Mouse (Mus musculus): ENCODE measurements at regions not wholly inside any gene's neighbourhood (a gene's known extent, or its start where the extent isn't known, plus 50 kb on each side); places are given as distances from the start of the nearest gene placed in this dataset.
A peak's percentile ranks its signal among the peaks of the same experiment; 100 is the strongest.

GRCm38 (mm10) chr7:67877587-67877986 lies 75.0 kb upstream of the Igf1r start:
- Histone ChIP-seq H3K9me3 (ENCODE audit: control insufficient read depth, insufficient read depth, low read depth, low read length) (no peaks in the 10 kb centered on the region), H3K4me3 (ENCODE audit: insufficient read depth in 1 of 2, low read depth in 1 of 2, low read length in 2 of 2, poor library complexity in 1 of 2, severe bottlenecking in 1 of 2) (no peak overlapping the region), H3K36me3 (ENCODE audit: control insufficient read depth, insufficient read depth, low read length, poor library complexity, severe bottlenecking) (no peaks in the 10 kb centered on the region), H3K27ac (ENCODE audit: insufficient read depth, low read depth, low read length, poor library complexity, severe bottlenecking) (no peak overlapping the region), H3K9ac (ENCODE audit: insufficient read depth, low read depth, low read length, poor library complexity, severe bottlenecking) (no peak overlapping the region), H3K4me1 (ENCODE audit: control insufficient read depth in 2 of 2, insufficient read depth in 2 of 2, low read length in 2 of 2, poor library complexity in 1 of 2) (peaks cover 2 to 10% of the 10 kb centered on the region in 2 experiments; a peak in 2 of 4 replicates)
- in situ Hi-C loops (cut with MboI; ENCODE audit: low sequenced_read_pairs in 2 of 2, unreplicated experiment in 2 of 2): no loop called here
- no peak for DNase-seq (ENCODE audit: low read depth, low spot score)
- TF ChIP-seq ZC3H11A (IDR thresholded peaks at IDR 0.05; ENCODE audit: borderline replicate concordance, low read depth, low read length) (no peak), MAFK (IDR thresholded peaks at IDR 0.05; ENCODE audit: insufficient read depth, low read depth, low read length) (no peak), ZNF384 (IDR thresholded peaks at IDR 0.05; ENCODE audit: low read depth, low read length) (no peak), CHD2 (IDR thresholded peaks at IDR 0.05; ENCODE audit: low read depth, low read length) (no peak), HCFC1 (IDR thresholded peaks at IDR 0.05; ENCODE audit: borderline replicate concordance, insufficient read depth, low read length) (no peak)

GRCm38 (mm10) chr7:67854080-67855022 lies 94.8 kb upstream of the Synm start:
- Histone ChIP-seq H3K36me3 (ENCODE audit: control insufficient read depth, insufficient read depth, low read length, poor library complexity, severe bottlenecking) (no peaks in the 10 kb centered on the region), H3K4me3 (ENCODE audit: insufficient read depth in 1 of 2, low read depth in 1 of 2, low read length in 2 of 2, poor library complexity in 1 of 2, severe bottlenecking in 1 of 2) (no peak overlapping the region), H3K9me3 (ENCODE audit: control insufficient read depth, insufficient read depth, low read depth, low read length) (no peaks in the 10 kb centered on the region), H3K27ac (ENCODE audit: insufficient read depth, low read depth, low read length, poor library complexity, severe bottlenecking) (no peak overlapping the region), H3K9ac (ENCODE audit: insufficient read depth, low read depth, low read length, poor library complexity, severe bottlenecking) (no peak overlapping the region), H3K4me1 (ENCODE audit: control insufficient read depth in 2 of 2, insufficient read depth in 2 of 2, low read length in 2 of 2, poor library complexity in 1 of 2) (peaks cover 0 to 5% of the 10 kb centered on the region in 2 experiments; a peak in 1 of 4 replicates)
- in situ Hi-C loops (cut with MboI; ENCODE audit: low sequenced_read_pairs in 2 of 2, unreplicated experiment in 2 of 2): no loop called here
- TF ChIP-seq ZC3H11A (IDR thresholded peaks at IDR 0.05; ENCODE audit: borderline replicate concordance, low read depth, low read length) (no peak), HCFC1 (IDR thresholded peaks at IDR 0.05; ENCODE audit: borderline replicate concordance, insufficient read depth, low read length) (no peak)
- DNase-seq (ENCODE audit: low read depth, low spot score): no peak

DNA sequence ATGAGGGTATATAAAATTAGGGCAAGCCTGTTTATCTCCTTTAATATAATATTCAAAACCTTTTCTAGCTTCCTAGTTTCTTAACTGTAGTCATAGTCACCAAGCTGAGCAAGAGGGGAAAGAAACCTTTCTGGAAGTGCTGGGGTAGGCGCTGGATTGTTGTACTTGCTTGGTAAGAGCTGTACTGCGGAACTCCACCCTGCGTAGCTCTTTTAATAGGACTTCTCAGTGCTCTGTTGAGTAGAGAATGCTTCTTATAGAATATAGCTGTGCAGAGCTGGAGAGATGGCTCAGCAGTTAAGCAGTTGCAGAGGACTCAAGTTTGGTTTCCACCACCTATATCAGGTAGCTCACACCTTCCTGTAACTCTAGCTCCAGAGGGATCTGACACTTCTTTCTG lies 93.3 kb upstream of the Synm start:
- DNase-seq (ENCODE audit: low read depth, low spot score): no peak
- Histone ChIP-seq H3K27ac (ENCODE audit: insufficient read depth, low read depth, low read length, poor library complexity, severe bottlenecking) (no peak overlapping the region), H3K9ac (ENCODE audit: insufficient read depth, low read depth, low read length, poor library complexity, severe bottlenecking) (no peak overlapping the region), H3K4me3 (ENCODE audit: insufficient read depth in 1 of 2, low read depth in 1 of 2, low read length in 2 of 2, poor library complexity in 1 of 2, severe bottlenecking in 1 of 2) (no peak overlapping the region), H3K36me3 (ENCODE audit: control insufficient read depth, insufficient read depth, low read length, poor library complexity, severe bottlenecking) (no peaks in the 10 kb centered on the region), H3K4me1 (ENCODE audit: control insufficient read depth in 2 of 2, insufficient read depth in 2 of 2, low read length in 2 of 2, poor library complexity in 1 of 2) (peaks cover 0 to 13% of the 10 kb centered on the region in 2 experiments; a peak in 1 of 4 replicates), H3K9me3 (ENCODE audit: control insufficient read depth, insufficient read depth, low read depth, low read length) (no peaks in the 10 kb centered on the region)
- TF ChIP-seq HCFC1 (IDR thresholded peaks at IDR 0.05; ENCODE audit: borderline replicate concordance, insufficient read depth, low read length): no peak
- in situ Hi-C loops (cut with MboI; ENCODE audit: low sequenced_read_pairs in 2 of 2, unreplicated experiment in 2 of 2): no loop called here

GRCm38 (mm10) chr7:67849509-67849862 lies 89.9 kb upstream of the Synm start:
- no peak for TF ChIP-seq ZC3H11A (IDR thresholded peaks at IDR 0.05; ENCODE audit: borderline replicate concordance, low read depth, low read length)
- TF ChIP-seq HCFC1 (IDR thresholded peaks at IDR 0.05; ENCODE audit: borderline replicate concordance, insufficient read depth, low read length): no peak
- no peak for TF ChIP-seq MAFK (IDR thresholded peaks at IDR 0.05; ENCODE audit: insufficient read depth, low read depth, low read length)
- TF ChIP-seq CHD2 (IDR thresholded peaks at IDR 0.05; ENCODE audit: low read depth, low read length): no peak
- TF ChIP-seq ZNF384 (IDR thresholded peaks at IDR 0.05; ENCODE audit: low read depth, low read length): no peak
- DNase-seq (ENCODE audit: low read depth, low spot score): no peak
- peak overlapping the region; percentile 47 to 54 for H3K4me3 ChIP-seq (ENCODE audit: insufficient read depth in 1 of 2, low read depth in 1 of 2, low read length in 2 of 2, poor library complexity in 1 of 2, severe bottlenecking in 1 of 2)
- H3K36me3 ChIP-seq (ENCODE audit: control insufficient read depth, insufficient read depth, low read length, poor library complexity, severe bottlenecking): no peaks in the 10 kb centered on the region
- peak overlapping the region; percentile 44; the same call in 1 of the 2 replicates for H3K9ac ChIP-seq (ENCODE audit: insufficient read depth, low read depth, low read length, poor library complexity, severe bottlenecking)
- no peaks in the 10 kb centered on the region for H3K9me3 ChIP-seq (ENCODE audit: control insufficient read depth, insufficient read depth, low read depth, low read length)
- in situ Hi-C loops (cut with MboI; ENCODE audit: low sequenced_read_pairs in 2 of 2, unreplicated experiment in 2 of 2): no loop called here
- H3K27ac ChIP-seq (ENCODE audit: insufficient read depth, low read depth, low read length, poor library complexity, severe bottlenecking): no peak overlapping the region
- peaks cover 0 to 19% of the 10 kb centered on the region in 2 experiments; a peak in 2 of 4 replicates for H3K4me1 ChIP-seq (ENCODE audit: control insufficient read depth in 2 of 2, insufficient read depth in 2 of 2, low read length in 2 of 2, poor library complexity in 1 of 2)

Measured in ES-E14 (cell line).